Mouse (Mus musculus) midbrain, postnatal 0 days (tissue): ENCODE data around the gene Vps16. TPM values are rescaled to one million over a fixed set of nuclear protein-coding genes. Genes with fewer than 3 reads are reported as not detected.

Experiments used
- ATAC-seq: fragments of 200-750 bp; cut with Nextera tagmentation; 2 replicates; pipeline ENCODE4 v1.8.0; 2017; ENCODE audit warnings: moderate number of reproducible peaks, mild to moderate bottlenecking, moderate TSS enrichment, moderate library complexity; ENCODE audit not compliant: low FRiP score
- DNase-seq: peaks from one replicate; pipeline ENCODE4 v3.0.0-alpha.2; 2015; ENCODE audit warnings: low spot score
- H3K27ac ChIP-seq: fragments of 300-500 bp; sonication (generic); 2 replicates; pipeline ENCODE4 v1.5.1; 2014; ENCODE audit warnings: low read depth, mild to moderate bottlenecking, low read length, mixed read lengths
- H3K27me3 ChIP-seq: fragments of 300-500 bp; sonication (generic); 2 replicates; pipeline ENCODE4 v1.6.1; 2014; ENCODE audit warnings: low read length, control low read depth, mixed read lengths; ENCODE audit not compliant: insufficient read depth
- H3K36me3 ChIP-seq: fragments of 300-500 bp; sonication (generic); 2 replicates; pipeline ENCODE4 v1.6.1; 2014; ENCODE audit warnings: low read length, control low read depth, mixed read lengths; ENCODE audit not compliant: insufficient read depth
- H3K4me1 ChIP-seq: fragments of 300-500 bp; sonication (generic); 2 replicates; pipeline ENCODE4 v1.6.1; 2014; ENCODE audit warnings: mild to moderate bottlenecking, control low read depth, antibody characterized with exemption, low read length, mixed read lengths; ENCODE audit not compliant: insufficient read depth
- H3K4me2 ChIP-seq: fragments of 300-500 bp; sonication (generic); 2 replicates; pipeline ENCODE4 v1.6.1; 2014; ENCODE audit warnings: low read depth, mild to moderate bottlenecking, low read length, mixed read lengths; ENCODE audit not compliant: poor library complexity, severe bottlenecking
- H3K4me3 ChIP-seq: fragments of 300-500 bp; sonication (generic); 2 replicates; pipeline ENCODE4 v1.5.1; 2014; ENCODE audit warnings: low read depth, mild to moderate bottlenecking, low read length, moderate library complexity
- H3K9ac ChIP-seq: fragments of 300-500 bp; sonication (generic); replicated peaks from 2 replicates; pipeline ENCODE4 v1.6.1; 2014; ENCODE audit warnings: mild to moderate bottlenecking, low read length, moderate library complexity, mixed read lengths; ENCODE audit not compliant: poor library complexity, severe bottlenecking
- H3K9me3 ChIP-seq: fragments of 300-500 bp; sonication (generic); 2 replicates; pipeline ENCODE4 v1.6.1; 2016; ENCODE audit warnings: low read length, control low read depth
- CTCF ChIP-seq: IDR thresholded peaks from 2 replicates; pipeline ENCODE4 v1.5.1; 2016; ENCODE audit warnings: antibody characterized with exemption, mild to moderate bottlenecking
- whole genome bisulfite sequencing: fragments of 180-500 bp; shearing (Covaris S2); extraction: QIAGEN DNeasy Blood & Tissue Kit; methylation state at CpG from one replicate; pipeline ENCODE4 v1.1.7; 2014; 5-methylcytosine and 5-hydroxymethylcytosine counted together
- polyA plus RNA-seq: library from polyadenylated mRNA; unstranded; fragments of >200 nt; fragmentation: Nextera tagmentation; extraction: Ambion mirVana; gene quantifications from 2 replicates; pipeline ENCODE4 v1.2.1, GENCODE M21; 2015
- total RNA-seq: library from RNA; depleted of rRNA; stranded (reverse); fragments of >200 nt; gene quantifications from 2 replicates; pipeline ENCODE4 v1.2.3, GENCODE M21; 2014

The Vps16 gene
- total and polyA plus RNA-seq, 2 experiments from 2014 or later: 81.2 to 89.9 TPM

GRCm38 (mm10) chr2:130472908-130473510, 48.9 kb downstream of the Vps16 start:
- Histone ChIP-seq H3K27ac (no peak overlapping the region), H3K27me3 (no peaks in the 10 kb centered on the region), H3K9ac (no peak overlapping the region), H3K4me3 (no peak overlapping the region), H3K36me3 (no peaks in the 10 kb centered on the region), H3K4me2 (no peak overlapping the region), H3K9me3 (no peaks in the 10 kb centered on the region), H3K4me1 (peaks cover 5% of the 10 kb centered on the region; the same call in 1 of the 2 replicates)
- 85% methylated on average over 8 of the region's 8 CpGs for WGBS
- no peak for TF ChIP-seq CTCF
- ATAC-seq (no peak), DNase-seq (no peak)

- Histone ChIP-seq H3K4me1 (no peaks in the 10 kb centered on the region), H3K27me3 (no peaks in the 10 kb centered on the region), H3K9ac (no peak overlapping the region), H3K4me2 (no peak overlapping the region), H3K27ac (no peak overlapping the region), H3K9me3 (no peaks in the 10 kb centered on the region), H3K36me3 (no peaks in the 10 kb centered on the region), H3K4me3 (no peak overlapping the region)
- DNase-seq (no peak), ATAC-seq (no peak)
- WGBS: 98% methylated on average over 11 of the region's 11 CpGs
- no peak for TF ChIP-seq CTCF
Observed at GRCm38 (mm10) chr2:130475764-130476163, 51.6 kb downstream of the Vps16 start.

GRCm38 (mm10) chr2:130476666-130477297, 52.6 kb downstream of the Vps16 start:
- Histone ChIP-seq H3K4me2 (no peak overlapping the region), H3K9me3 (no peaks in the 10 kb centered on the region), H3K27ac (no peak overlapping the region), H3K36me3 (no peaks in the 10 kb centered on the region), H3K27me3 (no peaks in the 10 kb centered on the region), H3K9ac (no peak overlapping the region), H3K4me1 (no peaks in the 10 kb centered on the region), H3K4me3 (no peak overlapping the region)
- ATAC-seq (no peak), DNase-seq (no peak)
- 85% methylated on average over 6 of the region's 6 CpGs for WGBS
- no peak for TF ChIP-seq CTCF

GRCm38 (mm10) chr2:130482177-130482576, 58.0 kb downstream of the Vps16 start:
- Histone ChIP-seq H3K36me3 (no peaks in the 10 kb centered on the region), H3K4me1 (no peaks in the 10 kb centered on the region; the same call in 1 of the 2 replicates), H3K4me2 (no peak overlapping the region), H3K9ac (no peak overlapping the region), H3K9me3 (no peaks in the 10 kb centered on the region), H3K4me3 (no peak overlapping the region), H3K27me3 (no peaks in the 10 kb centered on the region), H3K27ac (peak overlapping the region; percentile 38; the same call in 1 of the 2 replicates)
- 96% methylated on average over 4 of the region's 4 CpGs for WGBS
- TF ChIP-seq CTCF: no peak
- ATAC-seq (no peak), DNase-seq (no peak)

- H3K4me1 ChIP-seq: no peaks in the 10 kb centered on the region; the same call in 1 of the 2 replicates
- no peak overlapping the region for H3K9ac ChIP-seq
- no peaks in the 10 kb centered on the region for H3K9me3 ChIP-seq
- ATAC-seq (no peak), DNase-seq (peak; percentile 45)
- 64% methylated on average over 3 of the region's 3 CpGs for WGBS
- TF ChIP-seq CTCF: no peak
- no peaks in the 10 kb centered on the region for H3K36me3 ChIP-seq
- H3K4me2 ChIP-seq: no peak overlapping the region
- H3K27ac ChIP-seq: peak overlapping the region; percentile 43; the same call in 1 of the 2 replicates
- no peak overlapping the region for H3K4me3 ChIP-seq
- H3K27me3 ChIP-seq: no peaks in the 10 kb centered on the region
Observed at GRCm38 (mm10) chr2:130482700-130483099, 58.6 kb downstream of the Vps16 start.

- Histone ChIP-seq H3K4me2 (no peak overlapping the region), H3K27ac (no peak overlapping the region), H3K4me3 (no peak overlapping the region), H3K4me1 (no peaks in the 10 kb centered on the region; the same call in 1 of the 2 replicates), H3K9ac (no peak overlapping the region), H3K36me3 (no peaks in the 10 kb centered on the region), H3K27me3 (no peaks in the 10 kb centered on the region), H3K9me3 (no peaks in the 10 kb centered on the region)
- DNase-seq: no peak
- WGBS: 85% methylated on average over 1 of the region's 1 CpGs
- no peak for TF ChIP-seq CTCF
- no peak for ATAC-seq
Observed at GRCm38 (mm10) chr2:130484206-130484605, 60.1 kb downstream of the Vps16 start.
